Mouse (Mus musculus) cerebellum, adult 2 months (tissue): Measurements from ENCODE around the gene Crx.

Source experiments
- CTCF ChIP-seq: fragments of 200-500 bp; IDR thresholded peaks from 2 replicates; pipeline ENCODE4 v1.5.1; 2011; ENCODE audit warnings: low read depth, mild to moderate bottlenecking, control low read depth, low read length, moderate library complexity, borderline replicate concordance; ENCODE audit not compliant: insufficient read depth
- POLR2A ChIP-seq: fragments of 200-500 bp; IDR thresholded peaks from 2 replicates; pipeline ENCODE4 v1.6.1; 2011; ENCODE audit warnings: low read length, control low read depth, borderline replicate concordance; ENCODE audit not compliant: insufficient read depth

GRCm38 (mm10) chr7:15914252-15914651 is 34.5 kb upstream of the Crx start:
- TF ChIP-seq POLR2A (no peak), CTCF (peak; percentile 56; the same call in 1 of the 2 replicates)
